Mouse (Mus musculus) heart, postnatal 25 days (tissue): ENCODE measurements at regions not wholly inside any gene's neighbourhood (a gene's known extent, or its start where the extent isn't known, plus 50 kb on each side); places are given as distances from the start of the nearest gene placed in this dataset.

Source experiments
- DNase-seq: peaks from one replicate; pipeline ENCODE4 v3.0.0; 2022; ENCODE audit warnings: low spot score
- intact Hi-C: fragments of 180-260 bp; cut with DNase I; formaldehyde crosslinking; loops from one replicate; pipeline ENCODE4 v1.15.1; 2025

GRCm38 (mm10) chr3:37779867-37780475 is 55.7 kb upstream of the Gm5148 start:
- DNase-seq, result no peak
- intact Hi-C loops, result no loop called here

DNA sequence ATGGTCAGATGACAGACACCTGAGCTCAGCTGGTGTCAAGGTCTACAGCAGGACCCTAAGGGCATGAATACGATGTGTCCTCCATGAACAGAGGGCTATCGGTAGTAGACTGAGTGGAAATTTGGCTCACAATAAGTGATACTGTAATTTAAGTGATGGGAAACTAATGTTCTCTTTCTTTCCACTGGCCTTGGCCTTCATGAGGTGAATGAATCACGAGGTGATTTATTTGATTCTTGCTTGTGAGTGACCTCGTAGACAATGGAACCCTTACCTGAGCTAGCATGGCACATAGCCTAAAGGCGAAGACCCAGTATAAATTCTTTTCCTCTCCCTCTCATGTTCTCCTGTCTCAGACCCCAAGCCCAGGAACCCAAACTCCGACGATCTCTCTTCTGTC is 54.1 kb upstream of the Gm5148 start:
- intact Hi-C loops, result no loop called here

GRCm38 (mm10) chr3:37776224-37776623 is 51.9 kb upstream of the Gm5148 start:
- intact Hi-C loops, result no loop called here
- no peak for DNase-seq

More for the DNA sequence above, 54.1 kb upstream of the Gm5148 start:
- no peak for DNase-seq
